Mouse (Mus musculus) ovary, adult 2 months (tissue): ENCODE measurements around the gene Zfp697. TPM values are rescaled to one million over a fixed set of nuclear protein-coding genes. Genes with fewer than 3 reads are reported as not detected.

Source experiments
- polyA plus RNA-seq: library from polyadenylated mRNA; depleted of rRNA; stranded (reverse); fragments of >200 nt; gene quantifications from 2 replicates; pipeline ENCODE4 v1.2.3, GENCODE M21; 2012; rRNA removed

Zfp697 gene
- polyA plus RNA-seq = 5.5 and 6.7 TPM in 2 replicates

GRCm38 (mm10) chr3:98382246-98382939 lies at the start of gene Zfp697:
TSS of gene Zfp697 (plus strand) at chr3:98382461.

DNA sequence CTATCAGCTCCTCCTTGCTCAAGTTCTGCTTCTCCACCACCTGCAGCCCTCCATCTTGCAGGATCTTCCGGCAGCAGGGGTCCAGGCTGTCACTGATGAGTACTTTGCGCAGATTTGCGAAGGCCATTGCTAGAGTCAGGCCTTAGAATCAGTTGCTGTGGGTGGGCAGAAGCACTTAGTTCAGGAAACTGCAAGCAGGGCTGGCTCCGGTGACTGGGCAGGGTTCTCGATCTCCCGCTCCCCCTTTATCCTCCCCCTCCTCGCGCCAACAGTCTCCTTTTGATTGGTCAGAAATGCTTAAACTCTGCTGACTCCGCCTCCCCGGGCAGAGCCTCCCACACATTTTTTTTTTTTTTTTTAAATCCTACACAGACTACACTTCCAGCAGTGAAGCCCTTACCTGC lies 42.6 kb upstream of the Zfp697 start, which contains the start of gene Phgdh:
Gene Phgdh (minus strand): TSS at position 285 of the 404 bp plus-strand sequence.

GRCm38 (mm10) chr3:98457026-98457425 lies 74.8 kb downstream of the Zfp697 start, which contains the start of gene Gm4450:
TSS of gene Gm4450 (minus strand) at chr3:98457126.

GRCm38 (mm10) chr3:98510414-98510813 lies 128.2 kb downstream of the Zfp697 start, which contains the start of gene Hsd3b4:
TSS of gene Hsd3b4 (minus strand) at chr3:98510514.

GRCm38 (mm10) chr3:98588707-98589106 lies 206.4 kb downstream of the Zfp697 start, which contains the start of gene Gm10681:
TSS of gene Gm10681 (minus strand) at chr3:98588807.

GRCm38 (mm10) chr3:98630152-98630551 lies 247.9 kb downstream of the Zfp697 start, which contains the start of gene Hsd3b5:
TSS of gene Hsd3b5 (minus strand) at chr3:98630252.

DNA sequence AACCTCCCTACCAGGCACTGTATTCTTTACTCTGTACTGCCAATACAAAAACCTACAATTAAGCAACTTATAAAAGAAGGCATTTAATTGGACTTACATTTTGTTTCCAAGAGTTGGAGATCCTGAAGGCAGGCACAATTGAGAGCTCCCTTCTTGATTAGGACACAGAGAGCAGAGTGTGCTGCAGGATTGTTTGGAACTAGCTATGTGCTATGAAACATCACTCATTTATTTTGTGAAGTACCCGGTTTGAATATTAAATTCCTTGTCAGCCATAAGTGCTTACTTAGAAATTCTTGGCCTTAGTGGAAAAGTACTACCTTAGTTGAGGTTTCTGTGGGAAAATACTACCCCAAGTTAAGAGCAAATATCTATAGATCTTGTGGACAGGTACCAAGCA lies 342.1 kb downstream of the Zfp697 start, which contains the start of gene Hsd3b2:
Gene Hsd3b2 (minus strand): TSS at position 168 of the 400 bp plus-strand sequence.

Other genes with a start within 250 kb of the Zfp697 start
- gene Adam30, start 221.8 kb upstream of the Zfp697 start, polyA plus RNA-seq = not detected in 2 replicates
- gene Reg4, start 160.3 kb upstream of the Zfp697 start, polyA plus RNA-seq = not detected in 2 replicates
- gene Hmgcs2, start 102.0 kb upstream of the Zfp697 start, polyA plus RNA-seq = 210 and 274 TPM in 2 replicates
- 99.0 and 106 TPM in 2 replicates for gene Phgdh, start 42.5 kb upstream of the Zfp697 start, polyA plus RNA-seq
- not detected in 2 replicates for gene Gm4450, start 74.7 kb downstream of the Zfp697 start, polyA plus RNA-seq
- not detected in 2 replicates for gene Hsd3b4, start 128.1 kb downstream of the Zfp697 start, polyA plus RNA-seq
- not detected in 2 replicates for gene Gm10681, start 206.3 kb downstream of the Zfp697 start, polyA plus RNA-seq
- not detected in 2 replicates for gene Hsd3b5, start 247.8 kb downstream of the Zfp697 start, polyA plus RNA-seq